Mouse (Mus musculus) stomach, postnatal 0 days (tissue): ENCODE measurements at regions not wholly inside any gene's neighbourhood (a gene's known extent, or its start where the extent isn't known, plus 50 kb on each side); places are given as distances from the start of the nearest gene placed in this dataset.

Source experiments
- ATAC-seq: fragments of 200-750 bp; cut with Nextera tagmentation; 2 replicates; pipeline ENCODE4 v1.8.0; 2017; ENCODE audit not compliant: low FRiP score, low TSS enrichment
- DNase-seq: peaks from one replicate; pipeline ENCODE4 v3.0.0-alpha.2; 2016; ENCODE audit warnings: low spot score
- H3K27ac ChIP-seq: fragments of 300-500 bp; sonication (generic); replicated peaks from 2 replicates; pipeline ENCODE4 v1.5.1; 2014; ENCODE audit warnings: mild to moderate bottlenecking, control low read depth
- H3K27me3 ChIP-seq: fragments of 300-500 bp; sonication (generic); 2 replicates; pipeline ENCODE4 v1.6.1; 2014; ENCODE audit warnings: low read length; ENCODE audit not compliant: control insufficient read depth, insufficient read depth
- H3K36me3 ChIP-seq: fragments of 300-500 bp; sonication (generic); 2 replicates; pipeline ENCODE4 v1.6.1; 2014; ENCODE audit warnings: low read length, mixed read lengths; ENCODE audit not compliant: control insufficient read depth, insufficient read depth
- H3K4me1 ChIP-seq: fragments of 300-500 bp; sonication (generic); replicated peaks from 2 replicates; pipeline ENCODE4 v1.6.1; 2014; ENCODE audit warnings: antibody characterized with exemption; ENCODE audit not compliant: control insufficient read depth, insufficient read depth
- H3K4me2 ChIP-seq: fragments of 300-500 bp; sonication (generic); replicated peaks from 2 replicates; pipeline ENCODE4 v1.6.1; 2014; ENCODE audit warnings: low read depth, mild to moderate bottlenecking, control low read depth, moderate library complexity
- H3K4me3 ChIP-seq: fragments of 300-500 bp; sonication (generic); 2 replicates; pipeline ENCODE4 v1.5.1; 2014; ENCODE audit warnings: low read depth, low read length, control low read depth
- H3K9ac ChIP-seq: fragments of 300-500 bp; sonication (generic); 2 replicates; pipeline ENCODE4 v1.6.1; 2014; ENCODE audit warnings: mild to moderate bottlenecking, low read length, control low read depth, mixed read lengths
- H3K9me3 ChIP-seq: fragments of 300-500 bp; sonication (generic); 2 replicates; pipeline ENCODE4 v1.6.1; 2016; ENCODE audit warnings: low read length; ENCODE audit not compliant: control insufficient read depth
- CTCF ChIP-seq: IDR thresholded peaks from 2 replicates; pipeline ENCODE4 v1.5.1; 2016; ENCODE audit warnings: antibody characterized with exemption, low read depth, mild to moderate bottlenecking, moderate library complexity
- EP300 ChIP-seq: optimal IDR thresholded peaks from 2 replicates; pipeline ENCODE3; 2016; ENCODE audit warnings: antibody characterized with exemption
- WGBS: fragments of 180-500 bp; shearing (Covaris S2); extraction: QIAGEN DNeasy Blood & Tissue Kit; methylation state at CpG from one replicate; pipeline ENCODE4 v1.1.7; 2014; 5-methylcytosine and 5-hydroxymethylcytosine counted together

DNA sequence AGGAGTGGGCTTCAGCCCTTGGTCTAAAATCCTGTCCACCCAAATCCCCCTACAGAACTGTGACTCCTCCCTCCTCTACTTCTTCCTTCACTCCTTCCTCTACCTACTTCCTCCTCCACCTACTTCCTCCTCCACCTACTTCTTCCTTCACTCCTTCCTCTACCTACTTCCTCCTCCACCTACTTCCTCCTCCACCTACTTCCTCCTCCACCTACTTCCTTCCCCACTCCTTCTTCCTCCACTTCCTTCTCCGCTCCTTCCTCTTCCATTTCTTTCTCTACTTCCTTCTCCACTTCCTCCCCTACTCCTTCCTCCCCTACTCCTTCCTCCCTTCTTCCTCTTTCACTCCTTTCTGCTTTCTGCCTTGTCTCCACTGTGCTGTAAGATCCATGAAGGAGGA, 152.9 kb downstream of the Zfp36l2 start:
- H3K4me3 ChIP-seq: no peak overlapping the region
- no peaks in the 10 kb centered on the region for H3K36me3 ChIP-seq
- no peak overlapping the region for H3K4me2 ChIP-seq
- WGBS: 100% methylated on average over 1 of the region's 1 CpGs
- H3K27me3 ChIP-seq: no peaks in the 10 kb centered on the region
- no peak for TF ChIP-seq CTCF
- H3K4me1 ChIP-seq: no peaks in the 10 kb centered on the region; the same call in 1 of the 2 replicates
- H3K9me3 ChIP-seq: no peaks in the 10 kb centered on the region
- no peak overlapping the region for H3K27ac ChIP-seq
- DNase-seq (no peak), ATAC-seq (no peak)
- no peak overlapping the region for H3K9ac ChIP-seq

DNA sequence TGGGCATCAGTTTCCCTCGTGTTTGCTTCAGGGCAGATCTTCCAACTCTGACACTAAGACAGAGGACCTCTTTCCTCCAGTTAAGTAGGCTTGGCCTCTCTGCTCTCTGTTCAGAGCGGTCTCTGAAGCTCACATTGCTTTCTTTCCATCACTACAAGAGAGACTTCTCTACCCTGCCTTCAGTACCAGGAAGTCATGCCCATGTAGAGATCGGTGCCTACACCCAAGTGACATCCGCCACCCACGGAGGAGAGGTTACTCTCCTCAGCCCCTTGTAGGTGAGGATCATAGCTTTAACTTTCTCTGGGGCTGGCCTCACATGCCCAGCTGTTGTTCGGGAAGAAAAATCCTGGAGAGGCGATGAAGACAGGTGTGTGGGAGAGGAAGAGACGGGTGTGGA, 155.3 kb downstream of the Zfp36l2 start:
- no peak overlapping the region for H3K4me3 ChIP-seq
- no peak for DNase-seq
- WGBS: 79% methylated on average over 8 of the region's 8 CpGs
- no peaks in the 10 kb centered on the region for H3K27me3 ChIP-seq
- H3K27ac ChIP-seq: no peak overlapping the region
- H3K4me2 ChIP-seq: no peak overlapping the region
- no peak for TF ChIP-seq CTCF
- TF ChIP-seq EP300: no peak
- no peak overlapping the region for H3K9ac ChIP-seq
- H3K9me3 ChIP-seq: no peaks in the 10 kb centered on the region
- no peak for ATAC-seq
- H3K4me1 ChIP-seq: peaks cover 4% of the 10 kb centered on the region; the same call in 1 of the 2 replicates
- H3K36me3 ChIP-seq: no peaks in the 10 kb centered on the region

DNA sequence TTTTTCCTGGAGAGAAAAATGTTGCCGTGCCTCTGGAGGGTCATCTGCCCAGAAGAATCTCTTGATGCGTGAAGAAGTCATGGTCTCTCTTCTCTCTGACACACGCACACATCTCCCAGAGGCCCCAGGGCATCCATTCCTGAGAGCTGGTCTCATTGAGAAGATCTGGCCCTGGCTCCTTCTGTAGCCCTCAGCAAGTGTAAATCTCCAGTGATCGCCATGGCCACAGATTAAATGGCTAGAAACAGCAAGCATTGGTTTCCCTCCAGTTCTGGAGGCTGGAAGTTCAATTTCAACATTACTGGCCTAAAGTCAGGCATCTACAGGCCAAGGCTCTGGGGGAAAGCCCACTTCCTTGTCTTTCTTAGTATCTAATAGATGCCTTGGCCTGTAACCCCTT, 155.9 kb downstream of the Zfp36l2 start:
- WGBS: 83% methylated on average over 4 of the region's 4 CpGs
- DNase-seq: no peak
- no peak for TF ChIP-seq CTCF
- no peak for TF ChIP-seq EP300
- no peak overlapping the region for H3K9ac ChIP-seq
- no peak overlapping the region for H3K4me2 ChIP-seq
- H3K9me3 ChIP-seq: no peaks in the 10 kb centered on the region
- no peaks in the 10 kb centered on the region for H3K36me3 ChIP-seq
- no peaks in the 10 kb centered on the region for H3K27me3 ChIP-seq
- H3K4me3 ChIP-seq: no peak overlapping the region
- H3K27ac ChIP-seq: no peak overlapping the region
- H3K4me1 ChIP-seq: peaks cover 4% of the 10 kb centered on the region; the same call in 1 of the 2 replicates
- no peak for ATAC-seq

DNA sequence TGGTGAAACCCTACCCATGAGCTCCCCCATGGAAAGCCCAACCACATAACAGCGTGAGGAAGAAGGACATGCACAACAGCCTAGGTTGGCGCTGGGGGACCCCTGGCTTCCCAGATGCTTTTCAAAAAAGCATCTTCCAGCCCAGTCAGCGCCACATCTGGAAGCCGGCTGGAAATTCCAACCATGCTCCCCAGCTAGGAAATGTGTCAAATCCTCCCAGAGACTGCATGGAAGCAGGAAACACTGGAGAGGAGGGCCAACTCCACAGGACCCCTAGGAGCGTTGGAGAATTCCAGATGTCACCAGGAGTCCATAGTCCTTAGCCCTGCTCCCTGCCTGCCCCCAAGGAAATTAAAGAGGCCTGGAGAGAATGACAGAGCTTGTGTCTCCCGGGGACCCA, 156.4 kb downstream of the Zfp36l2 start:
- Histone ChIP-seq H3K9ac (no peak overlapping the region), H3K4me1 (peaks cover 4% of the 10 kb centered on the region; the same call in 1 of the 2 replicates), H3K27me3 (no peaks in the 10 kb centered on the region), H3K4me3 (no peak overlapping the region), H3K36me3 (no peaks in the 10 kb centered on the region), H3K9me3 (no peaks in the 10 kb centered on the region), H3K4me2 (no peak overlapping the region), H3K27ac (no peak overlapping the region)
- no peak for ATAC-seq
- TF ChIP-seq EP300 (no peak), CTCF (no peak)
- WGBS: 57% methylated on average over 6 of the region's 6 CpGs
- DNase-seq: no peak

DNA sequence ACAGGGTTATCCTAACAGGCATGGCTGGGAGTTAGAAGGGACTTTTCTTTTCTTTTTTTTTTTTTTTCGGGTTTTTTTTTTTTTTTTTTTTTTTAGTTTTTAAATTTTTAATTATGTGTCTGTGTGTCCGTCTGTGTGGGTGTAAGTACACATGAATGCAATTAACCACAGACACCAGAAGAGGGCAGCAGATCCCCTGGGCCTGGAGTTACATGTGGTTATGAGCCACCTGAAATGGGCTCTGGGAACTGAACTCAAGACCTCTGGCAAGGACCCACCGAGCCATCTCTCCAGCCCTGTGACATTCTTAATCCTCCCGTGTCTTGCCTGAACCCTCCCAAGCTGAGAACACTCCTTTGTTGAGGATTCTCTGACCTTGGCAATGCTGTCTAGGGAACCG, 157.0 kb downstream of the Zfp36l2 start:
- Histone ChIP-seq H3K27ac (no peak overlapping the region), H3K9ac (no peak overlapping the region), H3K9me3 (no peaks in the 10 kb centered on the region), H3K4me1 (peaks cover 4% of the 10 kb centered on the region; the same call in 1 of the 2 replicates), H3K36me3 (no peaks in the 10 kb centered on the region), H3K27me3 (no peaks in the 10 kb centered on the region), H3K4me2 (no peak overlapping the region), H3K4me3 (no peak overlapping the region)
- TF ChIP-seq CTCF (peak; percentile 53), EP300 (no peak)
- ATAC-seq (no peak), DNase-seq (no peak)
- 94% methylated on average over 4 of the region's 5 CpGs for WGBS

DNA sequence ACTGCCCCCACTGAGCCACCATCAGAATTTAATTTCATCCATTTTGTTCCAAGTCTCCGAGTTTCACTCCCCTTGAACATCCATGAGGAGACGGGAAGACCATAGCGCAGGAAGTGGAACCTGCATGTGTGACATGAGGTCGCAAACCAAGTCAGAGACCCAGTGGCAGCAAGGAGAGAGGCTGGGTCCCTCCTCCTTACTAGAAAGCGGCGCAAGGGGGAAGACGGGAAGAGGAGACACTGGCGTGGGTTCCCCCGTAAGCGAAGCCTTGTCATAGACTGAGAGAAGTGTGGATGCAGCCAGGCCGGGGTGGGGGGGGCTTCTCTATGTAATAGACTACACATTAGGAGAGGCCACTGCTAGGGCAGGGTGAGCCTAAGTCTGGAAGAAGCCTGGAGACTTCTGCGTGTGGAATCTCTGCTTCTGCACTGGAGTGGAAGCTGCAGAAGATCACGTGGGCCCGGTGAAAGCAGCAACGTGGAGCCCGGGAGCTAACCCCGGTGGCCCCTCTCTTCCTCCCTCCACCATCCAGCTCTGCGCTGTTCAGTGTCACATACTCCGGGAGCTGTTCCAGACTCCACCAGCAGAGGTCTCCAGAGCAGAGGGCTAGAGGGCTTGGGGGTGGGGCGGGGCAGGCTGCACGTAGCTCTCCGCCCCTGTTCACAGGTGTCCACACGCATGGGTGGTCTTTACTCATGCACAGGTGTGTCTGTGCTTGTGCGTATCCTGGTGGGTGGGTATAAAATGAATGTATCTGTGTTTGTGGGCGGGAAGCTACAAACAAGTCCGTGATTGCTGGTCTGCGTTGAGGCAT, 159.4 kb downstream of the Zfp36l2 start:
- Histone ChIP-seq H3K4me3 (no peak overlapping the region), H3K27ac (peak overlapping the region; percentile 3; the same call in 1 of the 2 replicates), H3K9me3 (no peaks in the 10 kb centered on the region), H3K27me3 (no peaks in the 10 kb centered on the region), H3K9ac (no peak overlapping the region), H3K4me1 (peaks cover 4% of the 10 kb centered on the region; the same call in 1 of the 2 replicates), H3K36me3 (no peaks in the 10 kb centered on the region), H3K4me2 (peak overlapping the region; percentile 40; the same call in 1 of the 2 replicates)
- peak; percentile 98 for TF ChIP-seq CTCF
- peak; percentile 61 for TF ChIP-seq EP300
- WGBS: 24% methylated on average over 26 of the region's 27 CpGs
- DNase-seq (peak; percentile 93), ATAC-seq (peak; percentile 69)
